Mouse (Mus musculus) forebrain, embryonic 10.5 days (tissue): Measurements from ENCODE around the gene Uxt. TPM values are rescaled to one million over a fixed set of nuclear protein-coding genes. Genes with fewer than 3 reads are reported as not detected.

Experiments
- DNase-seq: peaks from one replicate; pipeline ENCODE4 v3.0.0-alpha.2; 2017; ENCODE audit warnings: low spot score; ENCODE audit errors: extremely low spot score
- H3K27ac ChIP-seq: fragments of 300-500 bp; sonication (generic); 2 replicates; pipeline ENCODE4 v1.5.1; 2016; ENCODE audit warnings: mild to moderate bottlenecking
- H3K27me3 ChIP-seq: fragments of 300-500 bp; sonication (generic); 2 replicates; pipeline ENCODE4 v1.6.1; 2016; ENCODE audit warnings: mild to moderate bottlenecking; ENCODE audit not compliant: poor library complexity, severe bottlenecking
- H3K36me3 ChIP-seq: fragments of 300-500 bp; sonication (generic); replicated peaks from 2 replicates; pipeline ENCODE4 v1.6.1; 2016; ENCODE audit warnings: mild to moderate bottlenecking, moderate library complexity
- H3K4me1 ChIP-seq: fragments of 300-500 bp; sonication (generic); 2 replicates; pipeline ENCODE4 v1.6.1; 2016
- H3K4me3 ChIP-seq: fragments of 300-500 bp; sonication (generic); 2 replicates; pipeline ENCODE4 v1.5.1; 2016; ENCODE audit warnings: mild to moderate bottlenecking, moderate library complexity
- H3K9me3 ChIP-seq: fragments of 300-500 bp; sonication (generic); 2 replicates; pipeline ENCODE4 v1.6.1; 2016; ENCODE audit warnings: mild to moderate bottlenecking, moderate library complexity
- WGBS: fragments of 180-500 bp; shearing (Covaris S2); methylation state at CpG from one replicate; pipeline ENCODE4 v1.1.7; 2016; 5-methylcytosine and 5-hydroxymethylcytosine counted together
- polyA plus RNA-seq: library from polyadenylated mRNA; unstranded; fragments of >200 nt; fragmentation: Nextera tagmentation; extraction: Ambion mirVana; gene quantifications from 2 replicates; pipeline ENCODE4 v1.2.1, GENCODE M21; 2016

Gene Uxt
- polyA plus RNA-seq = 62.9 and 73.1 TPM in 2 replicates

GRCm38 (mm10) chrX:20961477-20962378 lies at the start of gene Uxt:
Gene Uxt (minus strand): TSS chrX:20962017.
- H3K9me3 ChIP-seq = no peaks in the 10 kb centered on the region
- peak; percentile 86 for DNase-seq
- no peaks in the 10 kb centered on the region for H3K27me3 ChIP-seq
- H3K36me3 ChIP-seq = peaks cover 13% of the 10 kb centered on the region
- 15% methylated on average over 57 of the region's 57 CpGs for WGBS
- H3K27ac ChIP-seq = peak within 1 kb of the TSS; percentile 81
- H3K4me3 ChIP-seq = peak within 1 kb of the TSS; percentile 59
- H3K4me1 ChIP-seq = peaks cover 5% of the 10 kb centered on the region

GRCm38 (mm10) chrX:20980901-20981300 lies 19.1 kb upstream of the Uxt start:
- no peak overlapping the region for H3K27ac ChIP-seq
- WGBS = 67% methylated on average over 1 of the region's 1 CpGs
- no peaks in the 10 kb centered on the region for H3K4me1 ChIP-seq
- no peaks in the 10 kb centered on the region; the same call in 1 of the 2 replicates for H3K9me3 ChIP-seq
- no peak for DNase-seq
- H3K36me3 ChIP-seq = peaks cover 9% of the 10 kb centered on the region
- no peak overlapping the region for H3K4me3 ChIP-seq
- no peaks in the 10 kb centered on the region for H3K27me3 ChIP-seq

- 23% methylated on average over 30 of the region's 30 CpGs for WGBS
- peaks cover 4% of the 10 kb centered on the region; the same call in 1 of the 2 replicates for H3K36me3 ChIP-seq
- H3K9me3 ChIP-seq = no peaks in the 10 kb centered on the region
- no peaks in the 10 kb centered on the region for H3K27me3 ChIP-seq
- H3K4me1 ChIP-seq = peaks cover 10% of the 10 kb centered on the region
- peak within 1 kb of the TSS; percentile 89 for H3K27ac ChIP-seq
- peak; percentile 82 for DNase-seq
- H3K4me3 ChIP-seq = peak within 1 kb of the TSS; percentile 68
Measured at GRCm38 (mm10) chrX:20950191-20950880, 11.5 kb downstream of the Uxt start, which contains the start of gene Elk1. Gene Elk1 (minus strand): TSS chrX:20950608.

- H3K4me1 ChIP-seq = peaks cover 9% of the 10 kb centered on the region
- H3K9me3 ChIP-seq = no peaks in the 10 kb centered on the region
- 18% methylated on average over 4 of the region's 4 CpGs for WGBS
- no peak overlapping the region for H3K4me3 ChIP-seq
- no peaks in the 10 kb centered on the region for H3K27me3 ChIP-seq
- H3K36me3 ChIP-seq = 0 out of 2 replicates have a peak, but pooled peaks cover 6% of the 10 kb centered on the region
- peak; percentile 20 for DNase-seq
- no peak overlapping the region for H3K27ac ChIP-seq
Measured at GRCm38 (mm10) chrX:20946055-20946454, 15.8 kb downstream of the Uxt start.

GRCm38 (mm10) chrX:20931963-20932362 lies 29.9 kb downstream of the Uxt start:
- peaks cover 52% of the 10 kb centered on the region for H3K36me3 ChIP-seq
- no peak for DNase-seq
- no peaks in the 10 kb centered on the region for H3K9me3 ChIP-seq
- H3K27me3 ChIP-seq = no peaks in the 10 kb centered on the region
- H3K27ac ChIP-seq = no peak overlapping the region
- 88% methylated on average over 1 of the region's 1 CpGs for WGBS
- H3K4me1 ChIP-seq = no peaks in the 10 kb centered on the region
- no peak overlapping the region for H3K4me3 ChIP-seq

GRCm38 (mm10) chrX:20931364-20931763 lies 30.5 kb downstream of the Uxt start, which contains the start of gene Cfp:
Gene Cfp (minus strand): TSS chrX:20931555.
- Histone ChIP-seq H3K27me3 (no peaks in the 10 kb centered on the region), H3K27ac (no peak within 1 kb of the TSS), H3K4me1 (no peaks in the 10 kb centered on the region), H3K9me3 (no peaks in the 10 kb centered on the region), H3K4me3 (no peak within 1 kb of the TSS), H3K36me3 (peaks cover 52% of the 10 kb centered on the region)
- DNase-seq = no peak
- WGBS = 91% methylated on average over 1 of the region's 1 CpGs

- Histone ChIP-seq H3K9me3 (no peaks in the 10 kb centered on the region), H3K27me3 (no peaks in the 10 kb centered on the region), H3K36me3 (peaks cover 37% of the 10 kb centered on the region), H3K4me1 (no peaks in the 10 kb centered on the region), H3K27ac (no peak overlapping the region), H3K4me3 (no peak overlapping the region)
- 94% methylated on average over 1 of the region's 1 CpGs for WGBS
- no peak for DNase-seq
Measured at GRCm38 (mm10) chrX:20929859-20930258, 32.0 kb downstream of the Uxt start.

GRCm38 (mm10) chrX:20924976-20925375 lies 36.8 kb downstream of the Uxt start:
- no peak overlapping the region for H3K27ac ChIP-seq
- peaks cover 22% of the 10 kb centered on the region for H3K36me3 ChIP-seq
- H3K4me3 ChIP-seq = no peak overlapping the region
- DNase-seq = no peak
- H3K4me1 ChIP-seq = peaks cover 5% of the 10 kb centered on the region; the same call in 1 of the 2 replicates
- H3K27me3 ChIP-seq = peaks cover 8% of the 10 kb centered on the region
- 0 out of 2 replicates have a peak, but pooled peaks cover 3% of the 10 kb centered on the region for H3K9me3 ChIP-seq

- Histone ChIP-seq H3K4me1 (peaks cover 5% of the 10 kb centered on the region; the same call in 1 of the 2 replicates), H3K27me3 (peaks cover 19% of the 10 kb centered on the region), H3K9me3 (0 out of 2 replicates have a peak, but pooled peaks cover 3% of the 10 kb centered on the region), H3K27ac (no peak overlapping the region), H3K36me3 (peaks cover 20% of the 10 kb centered on the region), H3K4me3 (no peak overlapping the region)
- 81% methylated on average over 1 of the region's 1 CpGs for WGBS
- DNase-seq = no peak
Measured at GRCm38 (mm10) chrX:20923506-20923905, 38.3 kb downstream of the Uxt start.

GRCm38 (mm10) chrX:20921366-20921765 lies 40.5 kb downstream of the Uxt start:
- peak overlapping the region; percentile 56 for H3K4me3 ChIP-seq
- 39% methylated on average over 5 of the region's 5 CpGs for WGBS
- H3K36me3 ChIP-seq = peaks cover under 1% of the 10 kb centered on the region; the same call in 1 of the 2 replicates
- no peak overlapping the region for H3K27ac ChIP-seq
- DNase-seq = no peak
- H3K4me1 ChIP-seq = peaks cover 5% of the 10 kb centered on the region; the same call in 1 of the 2 replicates
- peaks cover 19% of the 10 kb centered on the region for H3K27me3 ChIP-seq
- 0 out of 2 replicates have a peak, but pooled peaks cover 3% of the 10 kb centered on the region for H3K9me3 ChIP-seq

GRCm38 (mm10) chrX:20920844-20921364 lies 40.9 kb downstream of the Uxt start, which contains the start of gene Syn1:
Gene Syn1 (minus strand): TSS chrX:20921004.
- DNase-seq = peak; percentile 83
- H3K4me1 ChIP-seq = peaks cover 5% of the 10 kb centered on the region; the same call in 1 of the 2 replicates
- 0 out of 2 replicates have a peak, but pooled peaks cover 3% of the 10 kb centered on the region for H3K9me3 ChIP-seq
- peaks cover 19% of the 10 kb centered on the region for H3K27me3 ChIP-seq
- H3K4me3 ChIP-seq = peak within 1 kb of the TSS; percentile 56
- no peaks in the 10 kb centered on the region for H3K36me3 ChIP-seq
- H3K27ac ChIP-seq = peak within 1 kb of the TSS; percentile 65; the same call in 1 of the 2 replicates
- WGBS = 13% methylated on average over 38 of the region's 44 CpGs

GRCm38 (mm10) chrX:20920249-20920843 lies 41.5 kb downstream of the Uxt start:
- Histone ChIP-seq H3K9me3 (0 out of 2 replicates have a peak, but pooled peaks cover 3% of the 10 kb centered on the region), H3K27me3 (peaks cover 19% of the 10 kb centered on the region), H3K4me3 (peak overlapping the region; percentile 56), H3K36me3 (no peaks in the 10 kb centered on the region), H3K4me1 (peaks cover 5% of the 10 kb centered on the region; the same call in 1 of the 2 replicates), H3K27ac (peak overlapping the region; percentile 65; the same call in 1 of the 2 replicates)
- 19% methylated on average over 49 of the region's 49 CpGs for WGBS
- DNase-seq = no peak
